Mouse (Mus musculus) splenic B cell, adult 2 months (primary cell): ENCODE results near the gene Ldlrad2.
"Not testable (repeated sequence)": the region's sequence is repeated elsewhere in the genome, so short reads cannot be mapped to it uniquely, and the experiment has no call there.

Source experiments
- DNase-seq: peaks from one replicate; pipeline ENCODE4 v3.0.0-alpha.2; 2011; ENCODE audit warnings: low read depth, low spot score
- H3K27me3 ChIP-seq: 2 replicates; pipeline ENCODE4 v1.6.1; 2012; ENCODE audit warnings: mild to moderate bottlenecking, low read length, moderate library complexity, mixed read lengths; ENCODE audit not compliant: control insufficient read depth, poor library complexity, insufficient read depth, severe bottlenecking
- H3K36me3 ChIP-seq: 2 replicates; pipeline ENCODE4 v1.6.1; 2012; ENCODE audit warnings: mild to moderate bottlenecking, low read length, moderate library complexity, mixed read lengths; ENCODE audit not compliant: control insufficient read depth, poor library complexity, insufficient read depth, severe bottlenecking

The Ldlrad2 gene

GRCm38 (mm10) chr4:137574469-137574868 lies at the start of gene Ldlrad2:
Ldlrad2 (minus strand) TSS chr4:137574569.
- no peak for DNase-seq
- H3K36me3 ChIP-seq: no peaks in the 10 kb centered on the region
- H3K27me3 ChIP-seq: no peaks in the 10 kb centered on the region

- no peaks in the 10 kb centered on the region for H3K27me3 ChIP-seq
- peaks cover 8% of the 10 kb centered on the region for H3K36me3 ChIP-seq
- DNase-seq: no peak
These were observed 48.5 kb upstream of the Ldlrad2 start for GRCm38 (mm10) chr4:137622847-137623246.

- peaks cover 23% of the 10 kb centered on the region for H3K36me3 ChIP-seq
- no peaks in the 10 kb centered on the region for H3K27me3 ChIP-seq
- DNase-seq: no peak
These were observed 35.9 kb upstream of the Ldlrad2 start for GRCm38 (mm10) chr4:137610256-137610655.

- peaks cover 25% of the 10 kb centered on the region for H3K36me3 ChIP-seq
- DNase-seq: peak; percentile 72
- H3K27me3 ChIP-seq: no peaks in the 10 kb centered on the region
These were observed 35.3 kb upstream of the Ldlrad2 start for GRCm38 (mm10) chr4:137609702-137610101.

GRCm38 (mm10) chr4:137609281-137609680 lies 34.9 kb upstream of the Ldlrad2 start:
- no peak for DNase-seq
- peaks cover 22% of the 10 kb centered on the region for H3K36me3 ChIP-seq
- no peaks in the 10 kb centered on the region for H3K27me3 ChIP-seq

GRCm38 (mm10) chr4:137607023-137607422 lies 32.7 kb upstream of the Ldlrad2 start:
- DNase-seq: no peak
- peaks cover 14% of the 10 kb centered on the region for H3K36me3 ChIP-seq
- H3K27me3 ChIP-seq: no peaks in the 10 kb centered on the region

- no peak for DNase-seq
- Histone ChIP-seq H3K36me3 (peaks cover 4% of the 10 kb centered on the region), H3K27me3 (no peaks in the 10 kb centered on the region)
These were observed 29.2 kb upstream of the Ldlrad2 start for GRCm38 (mm10) chr4:137603449-137604171.

GRCm38 (mm10) chr4:137598577-137598976 lies 24.2 kb upstream of the Ldlrad2 start:
- DNase-seq: no peak
- H3K36me3 ChIP-seq: no peaks in the 10 kb centered on the region
- no peaks in the 10 kb centered on the region for H3K27me3 ChIP-seq

GRCm38 (mm10) chr4:137597098-137597630 lies 22.8 kb upstream of the Ldlrad2 start:
- no peaks in the 10 kb centered on the region for H3K27me3 ChIP-seq
- no peaks in the 10 kb centered on the region for H3K36me3 ChIP-seq
- DNase-seq: no peak

- H3K27me3 ChIP-seq: no peaks in the 10 kb centered on the region
- H3K36me3 ChIP-seq: no peaks in the 10 kb centered on the region
- peak; percentile 67 for DNase-seq
These were observed 20.3 kb upstream of the Ldlrad2 start for GRCm38 (mm10) chr4:137594496-137595270.

- Histone ChIP-seq H3K36me3 (no peaks in the 10 kb centered on the region), H3K27me3 (no peaks in the 10 kb centered on the region)
- peak; percentile 99 for DNase-seq
These were observed 19.5 kb upstream of the Ldlrad2 start, which contains the start of gene Usp48 for GRCm38 (mm10) chr4:137593601-137594495. Usp48 (plus strand) TSS chr4:137593755.

GRCm38 (mm10) chr4:137590961-137591360 lies 16.6 kb upstream of the Ldlrad2 start:
- Histone ChIP-seq H3K27me3 (no peaks in the 10 kb centered on the region), H3K36me3 (no peaks in the 10 kb centered on the region)
- DNase-seq: no peak

- no peak for DNase-seq
- Histone ChIP-seq H3K27me3 (no peaks in the 10 kb centered on the region), H3K36me3 (no peaks in the 10 kb centered on the region)
These were observed 15.2 kb upstream of the Ldlrad2 start for GRCm38 (mm10) chr4:137589586-137589985.

GRCm38 (mm10) chr4:137589095-137589494 lies 14.7 kb upstream of the Ldlrad2 start:
- DNase-seq, H3K27me3 ChIP-seq, H3K36me3 ChIP-seq: not testable (repeated sequence)
